Mouse (Mus musculus): ENCODE measurements around the gene Glis3. TPM values are rescaled to one million over a fixed set of nuclear protein-coding genes. Genes with fewer than 3 reads are reported as not detected.

Glis3 gene
- total RNA-seq, 2 experiments from 2014 or later, result 0.62 to 1.1 TPM

- no peak for DNase-seq
- intact Hi-C loops (cut with DNase I), result no loop called here
Measured at GRCm38 (mm10) chr19:28347080-28347825, 332.6 kb downstream of the Glis3 start.

DNA sequence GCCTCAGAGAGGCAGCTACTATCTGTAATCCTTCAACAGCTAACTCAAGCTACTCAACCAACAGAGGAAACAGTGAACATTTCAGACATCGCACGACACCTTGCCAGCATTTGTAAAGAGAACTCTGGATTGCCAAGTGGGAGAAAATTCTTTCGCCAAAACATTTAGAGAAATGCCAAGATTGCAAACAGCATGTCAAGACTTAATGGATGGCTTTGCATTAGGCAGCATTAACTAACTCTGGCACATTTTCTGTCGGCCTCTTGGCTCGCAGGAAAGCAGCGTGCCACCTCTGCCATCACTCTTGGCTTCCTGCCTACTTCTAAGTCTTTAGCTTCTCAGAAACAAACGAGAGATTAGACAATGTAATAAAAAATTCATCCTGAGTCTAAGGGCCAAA lies 336.2 kb downstream of the Glis3 start:
- no peak for DNase-seq
- intact Hi-C loops (cut with DNase I), result no loop called here

DNA sequence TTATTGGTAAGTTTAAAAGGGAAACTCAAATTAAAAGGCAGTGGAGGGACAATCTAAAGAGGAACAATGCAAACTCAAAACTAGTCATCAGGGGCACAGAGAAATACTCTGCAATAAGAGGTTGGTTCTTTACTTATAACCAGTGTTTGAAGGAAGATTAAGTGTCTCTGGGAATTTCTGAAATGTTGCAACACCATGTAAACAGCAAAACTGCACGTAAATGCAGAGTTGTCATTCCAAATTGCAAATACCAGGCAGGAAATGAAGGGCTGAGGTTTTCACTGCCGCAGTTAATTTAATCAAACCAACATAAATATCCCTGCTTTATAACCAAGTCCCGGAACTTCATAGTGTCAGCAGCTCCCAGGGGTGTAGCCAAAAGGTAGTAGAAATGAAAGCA lies 342.3 kb downstream of the Glis3 start:
- intact Hi-C loops (cut with DNase I), result no loop called here

DNA sequence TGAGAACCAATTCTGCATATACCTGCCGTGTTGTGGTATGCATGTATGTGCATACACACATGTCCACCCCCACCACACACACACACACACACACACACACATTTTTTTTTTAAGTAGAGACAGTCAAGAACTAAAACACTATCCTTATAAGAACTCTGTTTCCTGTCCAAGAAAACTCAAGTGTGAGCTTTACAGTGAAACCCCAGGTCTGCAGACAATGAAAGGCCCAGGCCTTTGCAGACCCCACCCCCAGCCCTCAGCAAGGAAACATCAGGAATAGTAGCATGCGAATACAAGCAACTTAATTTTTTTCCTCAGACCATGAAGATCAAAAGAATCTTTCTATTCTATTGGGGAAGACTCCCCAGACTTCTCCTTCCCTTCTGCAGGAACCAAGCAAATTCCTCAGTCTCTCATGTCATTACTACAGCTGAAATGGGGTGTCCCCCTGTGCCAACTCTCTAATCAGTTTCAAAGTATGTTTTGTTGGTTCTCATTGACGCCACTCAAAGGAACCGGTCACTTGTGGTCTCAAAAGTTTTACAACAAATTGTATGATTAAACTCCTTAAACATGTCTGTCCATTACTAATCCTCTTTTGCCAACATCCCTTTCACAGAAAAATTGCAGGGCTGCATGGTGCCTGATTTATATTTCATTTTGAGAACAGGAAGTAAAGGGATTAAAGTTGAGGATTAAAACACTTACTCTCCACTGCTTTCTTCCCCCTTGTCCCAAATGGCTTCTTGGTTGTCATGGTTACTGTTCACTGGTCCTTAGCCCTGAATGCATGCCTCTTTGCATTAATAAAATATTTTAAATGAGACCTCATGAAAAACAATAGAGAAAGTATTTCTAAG lies 343.0 kb downstream of the Glis3 start:
- no peak for DNase-seq
- intact Hi-C loops (cut with DNase I), result no loop called here

More for the DNA sequence above, 342.3 kb downstream of the Glis3 start:
- DNase-seq, result no peak

GRCm38 (mm10) chr19:28335890-28336289 lies 344.0 kb downstream of the Glis3 start:
- intact Hi-C loops (cut with DNase I), result no loop called here
- no peak for DNase-seq

DNA sequence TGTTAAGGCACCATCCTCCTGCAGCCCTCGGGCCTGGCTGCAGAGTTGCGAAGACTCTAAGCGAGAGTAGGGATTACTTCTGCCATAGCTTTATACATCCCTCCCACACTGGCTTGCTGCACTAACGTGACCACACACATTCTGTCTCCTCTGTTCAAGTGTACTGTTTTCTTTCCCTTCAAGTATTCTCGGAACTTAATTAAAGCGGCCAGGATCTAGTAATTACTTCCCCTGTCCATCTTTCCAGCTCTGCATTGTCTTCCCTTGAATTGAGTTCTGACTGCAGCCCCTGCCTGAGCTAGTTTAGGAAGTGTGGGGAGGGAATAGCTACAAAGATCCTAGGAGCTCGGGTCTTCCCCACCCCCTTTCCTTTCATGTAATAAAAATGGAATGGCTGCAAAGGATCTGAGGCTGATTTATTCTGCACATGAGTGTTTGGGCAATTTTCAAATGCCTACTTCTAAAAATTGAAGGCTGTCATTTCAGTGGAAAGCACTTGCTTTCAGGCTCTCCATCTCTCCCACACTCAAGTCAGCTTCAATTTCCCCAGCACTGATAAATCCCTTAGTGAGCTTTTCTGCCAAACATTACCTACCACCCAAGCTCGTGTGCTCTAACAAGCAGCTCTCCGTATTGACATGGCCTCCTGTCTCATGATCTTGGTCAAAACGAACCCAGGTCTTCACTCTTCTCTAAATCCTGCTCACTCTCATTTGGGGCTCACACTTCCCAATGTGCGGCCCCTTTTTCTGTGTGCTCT lies 346.7 kb downstream of the Glis3 start:
- DNase-seq, result no peak
- intact Hi-C loops (cut with DNase I), result no loop called here

DNA sequence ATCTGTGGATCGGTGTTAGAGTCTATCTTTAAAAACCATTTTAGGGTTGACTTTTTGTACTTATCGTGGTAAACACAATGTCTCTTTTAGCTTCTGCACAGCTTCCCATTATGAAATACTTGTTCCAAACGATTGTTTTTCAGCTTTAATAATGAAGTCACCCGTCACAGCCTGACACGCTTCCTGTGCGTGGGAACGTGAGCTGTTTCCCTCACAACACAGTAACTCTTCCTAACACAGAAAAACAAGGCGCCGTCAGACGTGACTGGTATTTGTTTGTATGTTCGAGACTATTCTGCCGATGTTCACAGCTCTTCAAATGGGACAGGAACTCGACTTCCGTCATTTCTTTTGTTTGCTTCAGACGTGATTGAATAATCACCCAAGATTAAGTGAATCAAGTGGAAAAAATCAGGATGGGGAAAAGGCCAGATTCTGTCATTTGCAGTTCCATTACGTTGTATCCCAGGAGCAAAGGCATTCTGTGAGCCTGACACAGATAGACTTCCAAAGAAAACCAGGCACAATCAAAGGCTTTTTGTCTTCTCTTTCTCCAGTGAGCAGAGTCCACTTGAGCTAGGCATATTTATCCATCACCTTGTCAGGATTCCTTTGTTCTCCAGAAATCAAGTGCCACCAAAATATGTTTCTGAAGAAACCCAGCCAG lies 351.3 kb downstream of the Glis3 start:
- DNase-seq, result no peak
- intact Hi-C loops (cut with DNase I), result no loop called here

DNA sequence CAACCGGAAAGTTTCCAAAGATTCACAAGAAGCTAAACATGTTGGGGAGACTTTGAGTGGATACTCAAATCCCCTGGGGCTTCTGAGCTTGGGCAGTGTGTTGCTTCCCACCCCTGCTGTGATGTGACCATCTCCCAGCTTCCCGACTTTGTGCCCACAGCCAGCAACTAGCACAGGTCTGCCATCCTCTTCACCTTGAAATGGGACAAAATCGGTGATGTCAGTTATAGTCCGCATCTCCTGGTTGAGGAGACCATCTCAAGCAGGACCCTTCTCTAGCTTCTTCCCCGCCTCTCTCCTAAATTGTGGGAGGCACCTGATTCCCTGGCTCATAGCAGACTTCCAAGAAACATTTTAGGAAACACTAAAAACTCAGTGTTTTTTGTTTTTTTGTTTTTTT lies 352.3 kb downstream of the Glis3 start:
- no peak for DNase-seq
- intact Hi-C loops (cut with DNase I), result no loop called here

DNA sequence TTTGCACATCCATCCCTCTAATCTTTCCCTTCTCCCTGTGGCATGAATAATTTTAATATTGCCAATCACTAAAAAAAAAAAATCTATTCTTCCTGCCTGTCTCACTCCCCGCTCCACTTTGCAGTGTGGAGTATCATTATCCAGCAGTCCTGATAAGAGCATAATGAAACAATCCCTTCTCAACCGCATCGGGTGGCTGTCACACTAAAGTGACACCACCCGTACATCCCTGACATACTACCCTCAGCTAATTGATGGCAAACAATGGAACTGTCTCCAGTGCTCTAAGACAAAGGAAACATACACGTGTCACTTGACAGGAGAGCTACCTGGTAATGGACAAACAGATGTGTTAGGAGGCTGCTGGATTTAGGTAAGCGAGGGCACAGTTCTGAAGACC lies 373.8 kb downstream of the Glis3 start:
- intact Hi-C loops (cut with DNase I), result no loop called here
- no peak for DNase-seq

GRCm38 (mm10) chr19:28305510-28305909 lies 374.4 kb downstream of the Glis3 start:
- intact Hi-C loops (cut with DNase I), result no loop called here
- no peak for DNase-seq

- intact Hi-C loops (cut with DNase I), result no loop called here
Measured at GRCm38 (mm10) chr19:28302831-28303242, 377.0 kb downstream of the Glis3 start.

DNA sequence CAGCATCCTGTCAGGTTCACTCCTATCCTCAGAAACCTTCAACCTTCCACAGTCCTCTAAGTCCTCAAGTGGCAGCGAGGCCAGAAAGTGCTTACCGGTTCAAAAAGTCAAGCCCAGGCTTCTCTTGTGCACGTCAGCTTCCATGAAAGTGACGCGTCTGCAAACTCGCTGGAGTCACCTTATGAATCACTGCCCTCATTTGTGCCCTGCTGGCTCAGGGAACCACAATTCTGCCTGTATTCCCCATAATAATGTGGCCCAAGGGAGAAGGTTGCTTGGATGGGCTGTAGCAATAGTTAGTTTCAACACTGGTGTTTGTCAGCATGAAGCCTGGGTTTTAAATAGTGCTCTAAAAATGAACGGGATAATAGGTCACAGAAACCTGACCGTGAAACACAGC lies 379.7 kb downstream of the Glis3 start:
- no peak for DNase-seq
- intact Hi-C loops (cut with DNase I), result no loop called here

More at GRCm38 (mm10) chr19:28302831-28303242, 377.0 kb downstream of the Glis3 start:
- DNase-seq, result no peak

DNA sequence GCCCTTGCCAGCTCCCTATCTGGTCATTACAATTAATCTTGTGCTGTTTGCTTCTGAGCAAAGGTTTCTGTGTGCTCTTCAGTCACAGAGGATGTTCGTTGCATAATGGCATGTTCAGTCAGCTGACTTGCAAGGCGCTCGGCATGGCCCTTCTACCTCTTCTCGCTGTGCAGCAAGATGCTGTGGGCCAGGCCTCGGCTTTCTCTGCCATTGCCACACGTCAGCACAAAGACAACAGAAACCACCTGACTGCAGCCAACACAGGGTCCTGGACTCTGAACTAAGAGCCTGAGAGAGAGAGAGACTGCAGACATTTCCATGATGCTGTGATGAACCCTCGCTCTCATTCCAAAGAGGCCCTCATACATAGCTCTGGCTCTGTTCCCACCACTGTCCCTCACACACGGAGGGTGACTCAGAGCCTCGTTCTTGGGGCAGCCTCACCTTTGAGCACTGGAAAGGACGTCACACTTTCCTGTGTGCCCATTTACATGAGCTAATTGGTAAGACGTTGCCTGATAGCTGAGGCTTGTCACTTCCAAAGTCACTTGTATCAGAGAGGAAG lies 380.6 kb downstream of the Glis3 start:
- intact Hi-C loops (cut with DNase I), result no loop called here
- no peak for DNase-seq

- intact Hi-C loops (cut with DNase I), result no loop called here
- no peak for DNase-seq
Measured at GRCm38 (mm10) chr19:28298669-28299068, 381.2 kb downstream of the Glis3 start.

DNA sequence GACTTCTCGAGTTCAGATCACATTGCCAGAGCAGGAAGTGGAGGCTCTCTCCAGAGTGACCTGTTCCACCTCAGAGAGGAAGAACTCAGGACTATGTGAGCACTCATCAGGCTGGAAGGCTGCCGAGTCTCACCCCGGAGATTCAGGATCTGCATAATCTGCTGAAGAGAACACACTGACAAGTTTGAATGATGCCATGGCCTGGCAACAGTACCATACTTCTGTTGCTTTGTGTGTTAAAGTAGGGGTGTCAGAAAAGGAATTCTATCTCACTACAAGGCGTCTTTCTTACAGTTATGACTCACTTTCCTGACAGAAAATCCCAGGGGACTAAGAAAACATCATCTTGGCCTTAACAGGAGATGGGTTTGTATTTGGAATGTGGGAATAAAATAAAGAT lies 388.3 kb downstream of the Glis3 start:
- DNase-seq, result no peak
- intact Hi-C loops (cut with DNase I), result no loop called here

GRCm38 (mm10) chr19:28289457-28289856 lies 390.4 kb downstream of the Glis3 start:
- DNase-seq, result no peak
- intact Hi-C loops (cut with DNase I), result no loop called here

GRCm38 (mm10) chr19:28287431-28287830 lies 392.4 kb downstream of the Glis3 start:
- no peak for DNase-seq
- intact Hi-C loops (cut with DNase I), result no loop called here

GRCm38 (mm10) chr19:28284098-28284569 lies 395.7 kb downstream of the Glis3 start:
- no peak for DNase-seq
- intact Hi-C loops (cut with DNase I), result no loop called here

GRCm38 (mm10) chr19:28283241-28284097 lies 396.4 kb downstream of the Glis3 start:
- intact Hi-C loops (cut with DNase I), result no loop called here
- DNase-seq, result no peak

All from gastrocnemius, postnatal 36 days (tissue).